Comparison of ENCODE assay signal across 7 mouse cellular contexts in genomic region chr8:36346682-36347324, GRCm38 (mm10).
A peak's percentile ranks its signal among the peaks of the same experiment; 100 is the strongest.
DNase-seq lines count a peak whose midpoint lies in the region; ATAC-seq and TF ChIP-seq lines count a peak whose summit lies in the region.

No protein-coding gene starts in this region.

- no peak overlapping the region for H3K4me3 ChIP-seq in limb, embryonic 10.5 days
- no peak overlapping the region for H3K4me3 ChIP-seq in midbrain, postnatal 0 days (ENCODE audit: low read depth, low read length)

- no peaks in the 10 kb centered on the region for H3K27me3 ChIP-seq in limb, embryonic 10.5 days (ENCODE audit: low read depth, poor library complexity, severe bottlenecking)
- H3K27me3 ChIP-seq in midbrain, postnatal 0 days (ENCODE audit: insufficient read depth, low read length): no peaks in the 10 kb centered on the region

- peak; percentile 92 for TF ChIP-seq CTCF in midbrain, postnatal 0 days (IDR thresholded peaks at IDR 0.05)

- 53% methylated on average over 7 of the region's 7 CpGs for WGBS in limb, embryonic 10.5 days
- WGBS in midbrain, postnatal 0 days: 52% methylated on average over 7 of the region's 7 CpGs

- no peak overlapping the region for H3K9ac ChIP-seq in midbrain, postnatal 0 days (replicated peaks; ENCODE audit: low read length, poor library complexity, severe bottlenecking)

- no peaks in the 10 kb centered on the region for H3K36me3 ChIP-seq in limb, embryonic 10.5 days
- no peaks in the 10 kb centered on the region for H3K36me3 ChIP-seq in midbrain, postnatal 0 days (ENCODE audit: insufficient read depth, low read length)

- H3K27ac ChIP-seq in limb, embryonic 10.5 days: no peak overlapping the region
- no peak overlapping the region for H3K27ac ChIP-seq in midbrain, postnatal 0 days (ENCODE audit: low read depth, low read length)

- H3K4me2 ChIP-seq in midbrain, postnatal 0 days (ENCODE audit: low read depth, low read length, poor library complexity, severe bottlenecking): no peak overlapping the region

- peak; percentile 99 for ATAC-seq in activated CD4-positive, CD25-positive, alpha-beta regulatory T cell, adult 4 months
- peak; percentile 62; the same call in 1 of the 2 replicates for ATAC-seq in midbrain, postnatal 0 days (ENCODE audit: low FRiP score)

- H3K9me3 ChIP-seq in limb, embryonic 10.5 days (replicated peaks): no peaks in the 10 kb centered on the region
- H3K9me3 ChIP-seq in midbrain, postnatal 0 days (ENCODE audit: low read length): no peaks in the 10 kb centered on the region

- peak; percentile 87 to 92 for DNase-seq in cerebellum, postnatal 25 days
- peak; percentile 70 to 72 for DNase-seq in gastrocnemius, adult 8-10 months (ENCODE audit: low spot score in 2 of 2)
- peak; percentile 87 for DNase-seq in kidney, adult 18-20 months
- DNase-seq in limb, embryonic 10.5 days (ENCODE audit: low spot score): peak; percentile 80
- peak; percentile 91 for DNase-seq in midbrain, postnatal 0 days (ENCODE audit: low spot score)
- DNase-seq in spleen, postnatal 10 days (ENCODE audit: low spot score in 2 of 2): peak; percentile 31 to 81

- H3K4me1 ChIP-seq in limb, embryonic 10.5 days: peaks cover 6% of the 10 kb centered on the region; the same call in 1 of the 2 replicates
- no peaks in the 10 kb centered on the region for H3K4me1 ChIP-seq in midbrain, postnatal 0 days (ENCODE audit: insufficient read depth, low read length)
